Mouse (Mus musculus): ENCODE results near the gene Cntn1. TPM values are rescaled to one million over a fixed set of nuclear protein-coding genes. Genes with fewer than 3 reads are reported as not detected.

Cntn1 gene
- polyA plus RNA-seq, 1 experiment, result 0.76 TPM

DNA sequence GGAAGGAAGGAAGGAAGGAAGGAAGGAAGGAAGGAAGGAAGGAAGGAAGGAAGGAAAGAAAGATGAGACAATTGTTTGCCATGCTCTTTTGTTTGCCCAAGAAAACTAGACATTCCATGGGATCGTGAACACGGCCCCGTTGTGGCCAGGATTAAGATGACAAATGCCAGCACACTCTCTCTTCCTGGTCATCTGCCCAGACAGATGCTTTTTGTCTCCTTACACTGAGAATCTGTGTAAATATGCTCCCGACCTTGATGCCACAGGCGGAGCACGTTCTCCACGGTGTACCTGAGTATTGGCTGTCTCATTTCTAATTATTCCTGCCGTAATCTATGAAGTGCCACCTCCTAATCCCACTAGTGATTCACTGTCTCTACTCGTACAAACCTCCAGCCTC lies 51.0 kb downstream of the Cntn1 start:
- no peak for TF ChIP-seq EP300 (IDR thresholded peaks at IDR 0.05; ENCODE audit: insufficient read depth, low read depth, low read length)
- TF ChIP-seq POLR2A (IDR thresholded peaks at IDR 0.05; ENCODE audit: insufficient read depth, low read length), result no peak
- Histone ChIP-seq H3K4me1 (ENCODE audit: control insufficient read depth, insufficient read depth, low read length) (no peaks in the 10 kb centered on the region), H3K9ac (ENCODE audit: low read depth, poor library complexity, severe bottlenecking) (no peak overlapping the region), H3K27ac (ENCODE audit: insufficient read depth, low read length) (no peak overlapping the region), H3K9me3 (replicated peaks; ENCODE audit: control insufficient read depth, insufficient read depth, low read length, poor library complexity, severe bottlenecking) (no peaks in the 10 kb centered on the region), H3K36me3 (ENCODE audit: control insufficient read depth, insufficient read depth, low read length, poor library complexity, severe bottlenecking) (no peaks in the 10 kb centered on the region), H3K27me3 (ENCODE audit: control insufficient read depth, insufficient read depth, low read length, poor library complexity, severe bottlenecking) (no peaks in the 10 kb centered on the region), H3K4me3 (ENCODE audit: low read depth, low read length) (no peak overlapping the region)

DNA sequence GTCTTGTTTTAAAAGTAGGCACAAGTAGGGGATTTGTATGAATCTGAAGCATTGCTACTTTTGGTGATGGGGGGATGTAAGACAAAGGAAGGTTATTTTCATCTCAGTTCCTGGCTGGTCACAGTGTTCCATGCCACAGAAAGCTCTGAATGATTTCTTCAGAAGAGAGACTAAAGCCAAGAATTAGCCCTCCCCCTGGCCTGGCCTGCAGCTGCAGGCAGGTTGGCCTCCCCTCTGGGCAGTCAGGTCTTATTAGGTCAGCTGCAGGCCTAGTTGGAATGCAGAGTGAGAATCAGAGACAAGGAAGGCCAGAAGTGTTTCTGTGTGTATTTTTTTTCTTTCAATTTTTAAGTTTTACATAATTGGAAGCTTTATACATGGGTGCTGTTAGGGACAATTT lies 61.5 kb downstream of the Cntn1 start:
- Histone ChIP-seq H3K4me3 (ENCODE audit: low read depth, low read length) (no peak overlapping the region), H3K27ac (ENCODE audit: insufficient read depth, low read length) (no peak overlapping the region), H3K9ac (ENCODE audit: low read depth, poor library complexity, severe bottlenecking) (no peak overlapping the region), H3K9me3 (replicated peaks; ENCODE audit: control insufficient read depth, insufficient read depth, low read length, poor library complexity, severe bottlenecking) (no peaks in the 10 kb centered on the region), H3K27me3 (ENCODE audit: control insufficient read depth, insufficient read depth, low read length, poor library complexity, severe bottlenecking) (no peaks in the 10 kb centered on the region), H3K36me3 (ENCODE audit: control insufficient read depth, insufficient read depth, low read length, poor library complexity, severe bottlenecking) (no peaks in the 10 kb centered on the region), H3K4me1 (ENCODE audit: control insufficient read depth, insufficient read depth, low read length) (no peaks in the 10 kb centered on the region)
- TF ChIP-seq POLR2A (IDR thresholded peaks at IDR 0.05; ENCODE audit: insufficient read depth, low read length), result no peak
- no peak for TF ChIP-seq EP300 (IDR thresholded peaks at IDR 0.05; ENCODE audit: insufficient read depth, low read depth, low read length)
- TF ChIP-seq CTCF (IDR thresholded peaks at IDR 0.05; ENCODE audit: low read depth, low read length), result no peak

DNA sequence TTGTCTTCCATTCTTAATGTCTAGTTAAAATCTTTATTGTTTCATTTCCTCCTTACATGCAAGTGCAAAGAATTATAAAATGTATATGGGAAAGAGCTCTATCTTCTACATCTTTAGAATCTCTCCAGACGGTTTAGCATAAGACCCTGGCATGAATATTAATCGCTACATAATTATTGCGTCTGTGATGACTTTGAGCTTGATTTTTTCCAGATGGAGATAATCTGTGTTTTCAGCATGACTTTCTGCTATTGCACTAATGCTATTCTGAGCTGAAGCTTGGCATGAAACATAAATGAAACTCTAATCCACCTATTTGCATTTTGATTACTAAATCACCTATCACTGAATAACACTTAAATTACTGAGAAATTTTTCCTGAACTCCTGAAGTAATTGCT lies 82.0 kb downstream of the Cntn1 start:
- Histone ChIP-seq H3K9me3 (replicated peaks; ENCODE audit: control insufficient read depth, insufficient read depth, low read length, poor library complexity, severe bottlenecking) (no peaks in the 10 kb centered on the region), H3K27me3 (ENCODE audit: control insufficient read depth, insufficient read depth, low read length, poor library complexity, severe bottlenecking) (no peaks in the 10 kb centered on the region), H3K27ac (ENCODE audit: insufficient read depth, low read length) (no peak overlapping the region), H3K4me1 (ENCODE audit: control insufficient read depth, insufficient read depth, low read length) (no peaks in the 10 kb centered on the region), H3K36me3 (ENCODE audit: control insufficient read depth, insufficient read depth, low read length, poor library complexity, severe bottlenecking) (no peaks in the 10 kb centered on the region), H3K4me3 (ENCODE audit: low read depth, low read length) (no peak overlapping the region), H3K9ac (ENCODE audit: low read depth, poor library complexity, severe bottlenecking) (no peak overlapping the region)
- TF ChIP-seq POLR2A (IDR thresholded peaks at IDR 0.05; ENCODE audit: insufficient read depth, low read length) (no peak), CTCF (IDR thresholded peaks at IDR 0.05; ENCODE audit: low read depth, low read length) (no peak), EP300 (IDR thresholded peaks at IDR 0.05; ENCODE audit: insufficient read depth, low read depth, low read length) (no peak)

DNA sequence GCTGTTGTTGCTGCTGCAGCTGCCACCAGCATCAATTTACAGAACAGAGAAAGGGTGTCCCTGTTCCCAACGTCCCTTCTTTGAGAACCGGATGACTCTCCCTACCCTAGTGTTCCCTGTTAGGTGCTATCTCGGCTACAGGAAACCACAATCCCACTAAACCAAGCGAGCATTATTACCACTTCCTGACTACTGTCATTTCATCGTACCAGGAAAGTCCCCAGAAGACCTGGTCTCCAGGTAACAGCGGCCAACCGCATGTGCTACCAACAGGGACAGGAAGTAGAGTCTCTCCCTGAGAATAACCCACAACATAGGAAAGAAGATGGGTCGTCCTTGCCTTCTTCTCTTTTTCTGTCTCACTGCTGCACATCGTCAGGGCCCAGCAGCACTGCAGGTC lies 83.3 kb downstream of the Cntn1 start:
- H3K9ac ChIP-seq (ENCODE audit: low read depth, poor library complexity, severe bottlenecking), result no peak overlapping the region
- H3K27ac ChIP-seq (ENCODE audit: insufficient read depth, low read length), result no peak overlapping the region
- no peaks in the 10 kb centered on the region for H3K36me3 ChIP-seq (ENCODE audit: control insufficient read depth, insufficient read depth, low read length, poor library complexity, severe bottlenecking)
- H3K27me3 ChIP-seq (ENCODE audit: control insufficient read depth, insufficient read depth, low read length, poor library complexity, severe bottlenecking), result no peaks in the 10 kb centered on the region
- H3K4me3 ChIP-seq (ENCODE audit: low read depth, low read length), result no peak overlapping the region
- no peaks in the 10 kb centered on the region for H3K9me3 ChIP-seq (replicated peaks; ENCODE audit: control insufficient read depth, insufficient read depth, low read length, poor library complexity, severe bottlenecking)
- no peaks in the 10 kb centered on the region for H3K4me1 ChIP-seq (ENCODE audit: control insufficient read depth, insufficient read depth, low read length)
- TF ChIP-seq POLR2A (IDR thresholded peaks at IDR 0.05; ENCODE audit: insufficient read depth, low read length) (no peak), EP300 (IDR thresholded peaks at IDR 0.05; ENCODE audit: insufficient read depth, low read depth, low read length) (no peak), CTCF (IDR thresholded peaks at IDR 0.05; ENCODE audit: low read depth, low read length) (no peak)

DNA sequence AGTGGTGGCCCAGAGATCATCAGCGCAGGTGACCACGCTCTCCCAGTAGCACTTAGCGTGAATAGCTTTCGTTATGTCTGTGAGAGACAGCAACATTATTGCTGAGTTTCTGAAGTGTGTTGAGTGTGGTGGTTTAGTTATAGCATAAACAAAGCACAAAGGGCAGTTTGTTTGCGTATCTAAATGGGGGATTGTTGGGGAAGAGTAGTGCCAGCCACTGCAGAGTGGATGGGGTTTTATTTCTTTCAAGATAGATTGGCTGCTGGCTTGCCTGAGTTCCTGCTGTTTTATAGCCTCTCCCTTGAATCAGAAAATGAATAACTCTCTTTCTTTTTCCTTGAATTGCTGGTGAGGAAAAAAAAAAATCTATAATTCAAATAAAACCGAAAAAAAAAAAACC lies 86.1 kb downstream of the Cntn1 start:
- H3K9ac ChIP-seq (ENCODE audit: low read depth, poor library complexity, severe bottlenecking), result no peak overlapping the region
- H3K4me3 ChIP-seq (ENCODE audit: low read depth, low read length), result no peak overlapping the region
- H3K27ac ChIP-seq (ENCODE audit: insufficient read depth, low read length), result no peak overlapping the region
- no peaks in the 10 kb centered on the region for H3K4me1 ChIP-seq (ENCODE audit: control insufficient read depth, insufficient read depth, low read length)
- TF ChIP-seq POLR2A (IDR thresholded peaks at IDR 0.05; ENCODE audit: insufficient read depth, low read length), result no peak
- TF ChIP-seq CTCF (IDR thresholded peaks at IDR 0.05; ENCODE audit: low read depth, low read length), result no peak
- no peak for TF ChIP-seq EP300 (IDR thresholded peaks at IDR 0.05; ENCODE audit: insufficient read depth, low read depth, low read length)
- H3K36me3 ChIP-seq (ENCODE audit: control insufficient read depth, insufficient read depth, low read length, poor library complexity, severe bottlenecking), result no peaks in the 10 kb centered on the region
- no peaks in the 10 kb centered on the region for H3K27me3 ChIP-seq (ENCODE audit: control insufficient read depth, insufficient read depth, low read length, poor library complexity, severe bottlenecking)
- H3K9me3 ChIP-seq (replicated peaks; ENCODE audit: control insufficient read depth, insufficient read depth, low read length, poor library complexity, severe bottlenecking), result no peaks in the 10 kb centered on the region

DNA sequence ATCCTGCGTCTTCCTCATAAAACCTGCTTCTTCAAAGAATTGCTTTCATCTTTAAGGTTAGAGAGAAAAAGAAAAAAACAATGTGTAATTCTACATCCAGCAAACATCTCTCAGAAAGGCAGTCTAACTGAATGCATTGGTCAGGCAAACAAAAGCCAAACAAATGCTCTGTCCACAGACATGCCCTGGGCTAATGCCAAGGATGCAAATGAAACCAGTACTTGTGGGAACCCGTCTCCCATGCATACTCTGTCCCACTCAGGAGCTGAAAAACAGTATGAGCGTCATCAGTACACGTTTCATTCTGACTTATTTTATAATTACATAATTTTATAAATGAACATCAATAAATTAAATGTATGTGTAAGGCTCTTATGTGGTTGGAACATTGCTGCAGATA lies 91.0 kb downstream of the Cntn1 start:
- no peaks in the 10 kb centered on the region for H3K9me3 ChIP-seq (replicated peaks; ENCODE audit: control insufficient read depth, insufficient read depth, low read length, poor library complexity, severe bottlenecking)
- H3K36me3 ChIP-seq (ENCODE audit: control insufficient read depth, insufficient read depth, low read length, poor library complexity, severe bottlenecking), result no peaks in the 10 kb centered on the region
- H3K9ac ChIP-seq (ENCODE audit: low read depth, poor library complexity, severe bottlenecking), result no peak overlapping the region
- TF ChIP-seq CTCF (IDR thresholded peaks at IDR 0.05; ENCODE audit: low read depth, low read length) (no peak), EP300 (IDR thresholded peaks at IDR 0.05; ENCODE audit: insufficient read depth, low read depth, low read length) (no peak), POLR2A (IDR thresholded peaks at IDR 0.05; ENCODE audit: insufficient read depth, low read length) (no peak)
- no peaks in the 10 kb centered on the region for H3K4me1 ChIP-seq (ENCODE audit: control insufficient read depth, insufficient read depth, low read length)
- no peaks in the 10 kb centered on the region for H3K27me3 ChIP-seq (ENCODE audit: control insufficient read depth, insufficient read depth, low read length, poor library complexity, severe bottlenecking)
- H3K4me3 ChIP-seq (ENCODE audit: low read depth, low read length), result no peak overlapping the region
- no peak overlapping the region for H3K27ac ChIP-seq (ENCODE audit: insufficient read depth, low read length)
